Mouse (Mus musculus) stomach, embryonic 15.5 days (tissue): ENCODE measurements around the gene Syn3. TPM values are rescaled to one million over a fixed set of nuclear protein-coding genes. Genes with fewer than 3 reads are reported as not detected.

Experiments
- ATAC-seq: fragments of 200-750 bp; cut with Nextera tagmentation; 2 replicates; pipeline ENCODE4 v1.8.0; 2017; ENCODE audit warnings: low read depth, moderate number of reproducible peaks, moderate TSS enrichment; ENCODE audit not compliant: insufficient read depth, low FRiP score
- H3K27ac ChIP-seq: fragments of 300-500 bp; sonication (generic); 2 replicates; pipeline ENCODE4 v1.5.1; 2015; ENCODE audit warnings: mild to moderate bottlenecking, inconsistent platforms
- H3K27me3 ChIP-seq: fragments of 300-500 bp; sonication (generic); replicated peaks from 2 replicates; pipeline ENCODE4 v1.6.1; 2015; ENCODE audit warnings: inconsistent platforms
- H3K36me3 ChIP-seq: fragments of 300-500 bp; sonication (generic); 2 replicates; pipeline ENCODE4 v1.6.1; 2015; ENCODE audit warnings: inconsistent platforms
- H3K4me1 ChIP-seq: fragments of 300-500 bp; sonication (generic); 2 replicates; pipeline ENCODE4 v1.6.1; 2015; ENCODE audit warnings: inconsistent platforms
- H3K4me2 ChIP-seq: fragments of 300-500 bp; sonication (generic); 2 replicates; pipeline ENCODE4 v1.6.1; 2015; ENCODE audit warnings: mild to moderate bottlenecking, inconsistent platforms
- H3K4me3 ChIP-seq: fragments of 300-500 bp; sonication (generic); replicated peaks from 2 replicates; pipeline ENCODE4 v1.5.1; 2015; ENCODE audit warnings: inconsistent platforms
- H3K9ac ChIP-seq: fragments of 300-500 bp; sonication (generic); 2 replicates; pipeline ENCODE4 v1.6.1; 2015; ENCODE audit warnings: inconsistent platforms
- H3K9me3 ChIP-seq: fragments of 300-500 bp; sonication (generic); 2 replicates; pipeline ENCODE4 v1.6.1; 2016; ENCODE audit warnings: inconsistent platforms
- WGBS: fragments of 180-500 bp; shearing (Covaris S2); methylation state at CpG from one replicate; pipeline ENCODE4 v1.1.7; 2015; 5-methylcytosine and 5-hydroxymethylcytosine counted together
- polyA plus RNA-seq: library from polyadenylated mRNA; unstranded; fragments of >200 nt; fragmentation: Nextera tagmentation; extraction: Ambion mirVana; gene quantifications from 2 replicates; pipeline ENCODE4 v1.2.1, GENCODE M21; 2015

The Syn3 gene
- polyA plus RNA-seq, 1 experiment from 2014 or later: 3.5 TPM

DNA sequence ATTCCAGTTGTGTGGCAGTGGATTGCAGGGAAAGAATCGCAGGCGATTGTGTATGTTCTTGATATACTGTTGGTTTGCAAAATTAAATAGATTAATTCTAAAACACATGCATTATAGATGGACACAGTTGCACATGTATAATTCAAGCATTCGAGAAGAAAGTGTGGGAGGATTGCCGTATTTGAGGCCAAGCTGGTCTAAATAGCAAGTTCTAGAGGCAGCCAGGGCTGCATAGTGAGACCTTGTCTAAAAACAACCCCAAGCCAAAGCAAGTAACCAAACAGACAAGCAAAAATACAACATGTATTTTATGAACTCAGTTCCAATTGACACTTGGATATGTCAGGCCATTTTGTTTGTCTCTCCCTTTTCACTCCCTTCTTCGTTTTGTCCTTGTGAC lies 223.1 kb downstream of the Syn3 start:
- Histone ChIP-seq H3K4me2 (no peak overlapping the region), H3K27ac (no peak overlapping the region), H3K4me1 (no peaks in the 10 kb centered on the region), H3K27me3 (no peaks in the 10 kb centered on the region), H3K36me3 (no peaks in the 10 kb centered on the region), H3K9me3 (no peaks in the 10 kb centered on the region), H3K4me3 (no peak overlapping the region), H3K9ac (no peak overlapping the region)
- WGBS: 83% methylated on average over 5 of the region's 5 CpGs
- no peak for ATAC-seq

DNA sequence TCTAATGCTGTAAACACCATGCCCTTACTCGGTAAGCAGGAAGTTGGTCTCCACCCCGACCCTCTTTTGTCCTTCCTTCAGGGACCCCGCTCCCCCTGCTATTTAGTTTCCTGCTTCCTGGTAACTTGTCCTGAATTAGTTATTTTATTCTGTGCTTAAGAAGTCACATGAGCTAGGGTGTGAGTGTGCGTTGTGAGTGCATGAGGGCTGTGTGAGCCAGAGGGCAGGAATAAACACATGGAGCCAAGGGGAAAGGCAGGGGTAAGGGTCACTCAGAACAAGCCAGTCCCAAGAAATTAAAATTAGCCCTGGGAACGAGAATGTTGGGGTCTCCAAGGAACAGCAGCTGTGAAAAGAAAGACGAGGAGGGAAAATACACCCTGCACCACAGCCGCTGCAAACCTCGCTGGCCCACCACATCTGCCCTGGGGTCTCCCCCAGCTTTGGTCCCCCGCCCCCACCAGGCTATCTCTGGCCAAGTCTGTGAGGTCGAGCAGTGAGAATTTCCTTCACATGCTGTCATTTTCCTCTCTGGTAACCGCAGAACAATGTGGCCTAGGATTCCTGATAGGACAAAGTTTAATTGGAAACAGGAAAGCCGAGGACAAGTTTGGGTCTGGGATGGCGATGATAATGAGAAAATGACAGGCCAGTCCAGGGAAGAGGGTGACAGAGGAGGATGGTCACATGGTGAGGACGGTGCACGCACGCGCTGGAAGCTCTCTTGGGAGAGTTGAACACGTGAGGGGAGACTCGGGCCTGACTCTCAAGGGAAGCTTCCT lies 225.1 kb downstream of the Syn3 start:
- Histone ChIP-seq H3K36me3 (no peaks in the 10 kb centered on the region), H3K27ac (no peak overlapping the region), H3K4me1 (no peaks in the 10 kb centered on the region), H3K4me2 (no peak overlapping the region), H3K27me3 (no peaks in the 10 kb centered on the region), H3K4me3 (no peak overlapping the region), H3K9me3 (no peaks in the 10 kb centered on the region), H3K9ac (no peak overlapping the region)
- 60% methylated on average over 19 of the region's 19 CpGs for WGBS
- ATAC-seq: peak; percentile 39; the same call in 1 of the 2 replicates

DNA sequence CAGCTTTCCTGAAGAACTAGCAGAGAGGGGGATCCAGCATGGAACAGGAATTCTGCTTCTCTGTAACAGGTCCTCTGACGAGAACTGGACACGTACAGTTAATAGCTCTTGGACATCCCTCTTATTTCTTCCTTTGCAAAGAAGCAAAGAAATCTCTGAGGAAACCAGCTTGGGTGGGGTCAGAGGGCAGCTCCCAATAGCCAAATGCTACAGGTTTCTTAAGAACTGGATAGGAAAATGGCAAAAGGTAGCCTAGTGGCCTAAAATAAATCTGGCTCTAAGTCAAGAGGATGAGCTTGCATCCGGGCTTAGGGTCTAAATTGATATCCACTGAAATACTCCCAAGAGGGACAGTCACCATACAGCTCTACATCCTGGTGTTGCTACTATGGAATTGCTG lies 225.9 kb downstream of the Syn3 start:
- ATAC-seq: no peak
- 84% methylated on average over 3 of the region's 3 CpGs for WGBS
- H3K9me3 ChIP-seq: no peaks in the 10 kb centered on the region
- no peak overlapping the region for H3K4me2 ChIP-seq
- no peak overlapping the region for H3K4me3 ChIP-seq
- H3K27ac ChIP-seq: no peak overlapping the region
- no peaks in the 10 kb centered on the region for H3K27me3 ChIP-seq
- H3K9ac ChIP-seq: no peak overlapping the region
- no peaks in the 10 kb centered on the region for H3K4me1 ChIP-seq
- H3K36me3 ChIP-seq: no peaks in the 10 kb centered on the region

DNA sequence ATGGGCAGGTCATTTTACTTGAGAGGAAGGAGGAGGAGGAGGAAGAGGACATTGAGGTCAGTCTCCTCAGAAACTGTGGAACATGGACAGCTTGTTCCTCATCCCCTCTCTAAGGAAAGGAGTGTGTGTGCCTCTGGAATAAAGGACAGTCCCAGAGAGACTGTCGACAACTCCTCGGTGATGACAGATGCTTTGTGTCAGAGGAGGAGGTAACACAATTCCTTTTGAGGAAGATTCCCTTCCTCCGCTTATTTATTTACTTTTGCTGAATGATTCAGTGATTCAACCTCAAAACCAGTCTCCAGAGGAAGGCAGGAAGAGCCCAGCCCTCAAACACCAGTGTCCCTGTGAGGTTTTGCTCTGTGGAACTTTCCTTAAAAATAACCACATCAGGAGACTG lies 228.4 kb downstream of the Syn3 start:
- WGBS: 43% methylated on average over 3 of the region's 3 CpGs
- no peak for ATAC-seq
- no peak overlapping the region for H3K27ac ChIP-seq
- no peak overlapping the region for H3K4me2 ChIP-seq
- H3K4me1 ChIP-seq: no peaks in the 10 kb centered on the region
- no peaks in the 10 kb centered on the region for H3K36me3 ChIP-seq
- no peaks in the 10 kb centered on the region for H3K27me3 ChIP-seq
- no peak overlapping the region for H3K9ac ChIP-seq
- H3K4me3 ChIP-seq: no peak overlapping the region
- H3K9me3 ChIP-seq: no peaks in the 10 kb centered on the region

DNA sequence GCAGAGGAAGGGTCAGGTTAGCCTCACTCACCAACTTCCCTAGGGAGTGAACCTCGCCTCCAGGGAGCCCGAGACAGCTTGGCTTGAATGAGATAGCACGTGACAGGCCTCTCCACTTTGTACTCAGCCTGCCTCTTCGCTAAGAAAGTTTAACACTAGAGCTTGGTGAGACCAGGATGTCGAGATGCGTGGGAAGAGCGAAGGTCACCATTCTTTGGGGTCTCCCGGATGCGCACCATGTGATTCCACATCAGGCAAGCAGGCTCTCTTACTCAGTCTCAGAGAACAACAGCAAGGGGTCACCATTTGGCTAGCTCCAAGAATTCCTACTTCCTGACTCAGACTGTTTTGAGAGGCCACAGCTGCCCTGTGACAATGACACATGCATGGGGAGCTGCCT lies 234.1 kb downstream of the Syn3 start:
- peak; percentile 63 for ATAC-seq
- Histone ChIP-seq H3K27ac (no peak overlapping the region), H3K4me3 (no peak overlapping the region)

DNA sequence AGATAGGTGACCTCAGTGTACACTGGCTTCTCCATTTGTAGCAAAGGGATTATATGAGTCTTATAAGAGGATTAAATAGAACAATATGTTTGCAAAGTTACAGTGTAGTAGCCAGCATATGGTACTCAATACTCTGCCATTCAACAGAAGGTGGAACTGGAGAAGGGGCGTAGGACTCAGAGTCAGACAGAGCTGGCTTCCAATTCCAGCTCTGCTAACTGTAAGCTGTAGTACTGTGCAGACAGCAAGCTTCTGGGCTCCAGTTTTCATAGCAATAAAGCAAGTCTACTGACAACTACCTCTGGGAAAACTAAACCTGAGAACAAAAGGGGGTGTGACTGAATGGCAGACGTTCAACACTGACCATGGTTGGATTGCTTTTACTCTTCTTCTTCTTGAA lies 237.0 kb downstream of the Syn3 start:
- Histone ChIP-seq H3K9ac (no peak overlapping the region), H3K27me3 (no peaks in the 10 kb centered on the region), H3K4me2 (no peak overlapping the region), H3K4me1 (no peaks in the 10 kb centered on the region), H3K36me3 (no peaks in the 10 kb centered on the region), H3K9me3 (no peaks in the 10 kb centered on the region), H3K27ac (no peak overlapping the region), H3K4me3 (no peak overlapping the region)
- ATAC-seq: no peak
- WGBS: 82% methylated on average over 2 of the region's 2 CpGs

More for the DNA sequence above, 234.1 kb downstream of the Syn3 start:
- no peaks in the 10 kb centered on the region for H3K9me3 ChIP-seq
- WGBS: 63% methylated on average over 9 of the region's 9 CpGs
- no peaks in the 10 kb centered on the region for H3K36me3 ChIP-seq
- no peaks in the 10 kb centered on the region for H3K4me1 ChIP-seq
- no peaks in the 10 kb centered on the region for H3K27me3 ChIP-seq
- H3K4me2 ChIP-seq: no peak overlapping the region
- H3K9ac ChIP-seq: no peak overlapping the region

DNA sequence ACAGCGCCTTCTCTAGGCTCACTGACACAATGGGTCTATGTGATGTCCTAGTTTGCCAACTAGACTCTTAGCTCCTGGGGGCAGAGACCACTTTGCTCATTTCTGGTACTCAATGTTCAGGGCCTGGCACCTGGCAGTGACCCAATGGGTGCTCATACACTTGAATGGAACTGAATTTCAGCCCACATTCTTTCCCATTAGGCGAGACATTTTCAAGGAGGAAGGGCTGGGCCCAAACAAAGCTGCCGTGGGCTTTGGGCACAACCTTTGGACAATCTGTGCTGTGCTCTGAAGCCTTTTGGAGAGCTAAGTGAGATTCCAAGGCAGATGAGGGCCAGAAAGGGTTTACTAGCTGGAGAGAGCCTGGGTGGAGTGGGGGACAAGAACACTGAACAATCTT lies 239.7 kb downstream of the Syn3 start:
- no peaks in the 10 kb centered on the region for H3K4me1 ChIP-seq
- 77% methylated on average over 3 of the region's 3 CpGs for WGBS
- ATAC-seq: no peak
- H3K36me3 ChIP-seq: no peaks in the 10 kb centered on the region
- no peak overlapping the region for H3K4me2 ChIP-seq
- H3K9ac ChIP-seq: no peak overlapping the region
- no peak overlapping the region for H3K4me3 ChIP-seq
- no peaks in the 10 kb centered on the region for H3K9me3 ChIP-seq
- no peaks in the 10 kb centered on the region for H3K27me3 ChIP-seq
- H3K27ac ChIP-seq: no peak overlapping the region

DNA sequence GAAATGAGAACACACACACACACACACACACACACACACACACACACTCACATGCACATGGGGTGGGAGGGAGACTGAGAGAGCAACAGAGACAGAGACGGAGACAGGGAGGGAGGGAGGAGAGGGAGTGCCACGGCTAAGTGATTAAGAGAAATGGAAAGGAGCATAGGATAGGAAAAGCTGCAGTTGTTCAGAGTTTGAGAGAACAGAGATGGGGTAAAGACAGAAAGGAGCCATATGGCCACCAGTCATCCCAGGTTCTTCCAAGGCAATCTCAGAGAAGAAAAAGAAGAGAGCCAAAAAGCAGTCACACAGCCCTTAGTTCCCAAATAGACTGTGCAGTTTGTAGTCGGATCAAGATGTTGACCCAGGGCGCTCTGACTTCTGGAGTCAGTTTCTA lies 240.7 kb downstream of the Syn3 start:
- no peak for ATAC-seq
- H3K4me2 ChIP-seq: no peak overlapping the region
- no peaks in the 10 kb centered on the region for H3K36me3 ChIP-seq
- no peak overlapping the region for H3K9ac ChIP-seq
- H3K4me1 ChIP-seq: no peaks in the 10 kb centered on the region
- H3K27me3 ChIP-seq: no peaks in the 10 kb centered on the region
- no peaks in the 10 kb centered on the region for H3K9me3 ChIP-seq
- no peak overlapping the region for H3K27ac ChIP-seq
- no peak overlapping the region for H3K4me3 ChIP-seq
- 66% methylated on average over 4 of the region's 4 CpGs for WGBS

DNA sequence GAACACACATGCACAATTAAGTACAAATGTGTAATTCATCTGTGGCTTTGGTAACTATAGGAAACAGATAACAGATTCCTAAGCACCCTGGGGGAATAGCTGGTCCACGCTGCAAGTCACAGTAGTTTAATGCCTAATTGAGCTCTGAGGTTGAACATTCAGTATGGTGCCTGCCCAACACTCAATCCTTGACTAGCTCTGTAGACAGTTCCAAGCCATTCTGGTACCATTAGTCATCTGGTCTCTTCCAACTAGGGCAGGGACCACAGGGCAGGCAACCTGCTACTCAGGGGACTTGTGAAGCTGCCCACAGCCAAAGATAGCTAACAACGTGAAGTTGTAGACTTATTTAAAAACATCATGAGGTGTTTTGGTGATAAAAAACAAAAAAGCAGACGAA lies 241.7 kb downstream of the Syn3 start:
- H3K9ac ChIP-seq: no peak overlapping the region
- no peaks in the 10 kb centered on the region for H3K9me3 ChIP-seq
- no peak overlapping the region for H3K27ac ChIP-seq
- no peak overlapping the region for H3K4me2 ChIP-seq
- H3K27me3 ChIP-seq: no peaks in the 10 kb centered on the region
- no peak overlapping the region for H3K4me3 ChIP-seq
- H3K36me3 ChIP-seq: no peaks in the 10 kb centered on the region
- no peaks in the 10 kb centered on the region for H3K4me1 ChIP-seq
- ATAC-seq: no peak
- 84% methylated on average over 3 of the region's 3 CpGs for WGBS

DNA sequence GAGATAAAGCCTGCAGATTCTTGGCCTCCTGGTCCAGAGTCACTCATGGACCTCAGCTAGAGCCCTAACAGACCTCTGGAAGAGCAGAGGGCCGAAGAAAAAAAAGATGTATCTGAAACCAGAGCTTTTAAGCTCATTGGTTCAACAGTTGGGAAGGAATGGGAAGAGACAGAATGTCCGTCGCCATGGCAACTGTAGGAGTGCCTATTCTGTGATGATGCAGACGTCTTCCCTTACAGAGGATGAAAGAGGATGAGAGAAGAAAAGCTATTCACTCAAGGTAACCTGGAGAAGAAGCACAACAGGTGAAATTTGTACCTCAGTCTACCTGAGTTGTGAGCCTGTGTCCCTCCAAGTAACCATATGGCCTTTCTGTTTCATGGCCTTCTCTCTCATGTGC lies 242.5 kb downstream of the Syn3 start:
- no peak overlapping the region for H3K27ac ChIP-seq
- no peaks in the 10 kb centered on the region for H3K9me3 ChIP-seq
- H3K4me2 ChIP-seq: no peak overlapping the region
- no peak overlapping the region for H3K9ac ChIP-seq
- no peak for ATAC-seq
- WGBS: 51% methylated on average over 4 of the region's 4 CpGs
- H3K36me3 ChIP-seq: no peaks in the 10 kb centered on the region
- H3K4me3 ChIP-seq: no peak overlapping the region
- H3K27me3 ChIP-seq: no peaks in the 10 kb centered on the region
- H3K4me1 ChIP-seq: no peaks in the 10 kb centered on the region

DNA sequence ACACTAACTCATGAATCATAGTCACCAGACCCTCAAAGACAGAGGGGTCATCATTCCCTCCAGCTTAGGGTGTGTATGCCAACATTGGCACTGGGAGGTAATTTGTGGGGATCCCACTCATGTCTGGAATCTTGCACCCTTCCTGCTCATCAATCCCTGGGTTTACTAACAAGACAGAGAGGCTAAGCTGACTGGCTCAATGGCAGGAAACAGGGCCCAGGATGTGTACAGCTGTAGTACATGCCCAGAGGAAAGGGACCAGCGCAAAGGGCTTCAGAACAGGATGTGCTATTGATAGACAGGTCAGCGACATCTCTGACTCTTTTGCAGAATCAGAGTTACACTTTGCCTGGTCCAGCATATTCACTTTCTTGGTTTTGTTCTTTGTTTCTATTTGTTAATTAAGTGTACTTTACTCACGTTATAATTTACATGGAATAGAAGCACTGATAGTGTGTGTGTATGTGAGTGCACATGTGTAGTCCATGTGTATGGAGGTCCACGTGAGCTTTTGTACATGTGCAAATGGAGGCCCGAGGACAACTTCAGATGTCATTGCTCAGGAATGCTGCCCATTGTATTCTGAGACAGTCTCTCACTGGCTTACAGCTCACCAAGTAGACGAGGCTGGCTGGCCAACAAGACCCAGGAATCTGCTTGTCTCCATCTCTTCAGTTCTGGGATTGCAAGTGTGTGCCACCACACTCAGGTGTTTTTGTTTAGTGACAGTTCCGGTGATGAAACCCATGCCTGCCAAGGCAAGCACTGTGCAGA lies 248.4 kb downstream of the Syn3 start:
- no peak overlapping the region for H3K9ac ChIP-seq
- WGBS: 68% methylated on average over 7 of the region's 7 CpGs
- H3K4me2 ChIP-seq: no peak overlapping the region
- ATAC-seq: no peak
- no peaks in the 10 kb centered on the region for H3K4me1 ChIP-seq
- H3K9me3 ChIP-seq: no peaks in the 10 kb centered on the region
- no peaks in the 10 kb centered on the region for H3K36me3 ChIP-seq
- H3K27ac ChIP-seq: no peak overlapping the region
- no peaks in the 10 kb centered on the region for H3K27me3 ChIP-seq
- no peak overlapping the region for H3K4me3 ChIP-seq

DNA sequence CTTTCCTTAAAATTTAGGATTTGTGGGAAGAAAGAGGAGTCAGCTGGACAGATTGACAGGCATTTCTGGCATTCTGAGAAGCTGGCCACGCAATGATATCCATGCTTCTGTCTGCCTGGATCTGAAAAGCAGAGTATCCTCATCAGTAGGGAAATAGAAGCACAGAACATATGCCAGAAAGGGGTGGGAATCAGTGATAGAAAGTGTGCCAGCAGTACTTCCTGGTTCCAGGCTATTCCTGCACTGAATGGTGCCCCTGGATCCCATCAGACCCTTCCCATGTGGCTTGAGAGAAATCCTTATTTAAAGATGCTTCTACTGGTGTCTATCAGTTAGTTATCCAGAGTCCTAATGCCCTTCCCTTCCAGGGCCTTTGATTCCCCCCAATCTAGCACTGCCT lies 249.4 kb downstream of the Syn3 start:
- H3K27me3 ChIP-seq: no peaks in the 10 kb centered on the region
- ATAC-seq: no peak
- H3K4me2 ChIP-seq: no peak overlapping the region
- H3K4me3 ChIP-seq: no peak overlapping the region
- no peaks in the 10 kb centered on the region for H3K36me3 ChIP-seq
- 68% methylated on average over 1 of the region's 1 CpGs for WGBS
- H3K9ac ChIP-seq: no peak overlapping the region
- H3K27ac ChIP-seq: no peak overlapping the region
- H3K4me1 ChIP-seq: no peaks in the 10 kb centered on the region
- H3K9me3 ChIP-seq: no peaks in the 10 kb centered on the region
